Mouse (Mus musculus) heart, adult 2 months (tissue): ENCODE data around the gene Cldn16. TPM values are rescaled to one million over a fixed set of nuclear protein-coding genes. Genes with fewer than 3 reads are reported as not detected.
"Not testable (repeated sequence)": the region's sequence is repeated elsewhere in the genome, so short reads cannot be mapped to it uniquely, and the experiment has no call there.

Experiments
- DNase-seq, 2 experiments: peaks; one replicate each; pipeline ENCODE4 v3.0.0; 2021
- H3K27ac ChIP-seq: fragments of 200-600 bp; 2 replicates; pipeline ENCODE4 v1.8.1; 2022
- H3K27me3 ChIP-seq: fragments of 200-500 bp; 2 replicates; pipeline ENCODE4 v1.6.1; 2012; ENCODE audit warnings: mild to moderate bottlenecking, low read length, inconsistent platforms, mixed read lengths; ENCODE audit not compliant: control insufficient read depth, insufficient read depth
- H3K36me3 ChIP-seq: fragments of 200-500 bp; 2 replicates; pipeline ENCODE4 v1.6.1; 2012; ENCODE audit warnings: low read length, inconsistent platforms; ENCODE audit not compliant: control insufficient read depth, insufficient read depth
- H3K4me1 ChIP-seq: fragments of 200-500 bp; 2 replicates; pipeline ENCODE4 v1.6.1; 2011; ENCODE audit warnings: low read length; ENCODE audit not compliant: control insufficient read depth, insufficient read depth
- H3K4me3 ChIP-seq: fragments of 200-600 bp; 2 replicates; pipeline ENCODE4 v1.8.1; 2022
- H3K79me2 ChIP-seq: fragments of 200-500 bp; replicated peaks from 2 replicates; pipeline ENCODE4 v1.6.1; 2012; ENCODE audit warnings: mild to moderate bottlenecking, inconsistent platforms, low read length, moderate library complexity, mixed read lengths; ENCODE audit not compliant: control insufficient read depth, insufficient read depth
- H3K9ac ChIP-seq: fragments of 200-500 bp; 2 replicates; pipeline ENCODE4 v1.6.1; 2012; ENCODE audit warnings: low read depth, mild to moderate bottlenecking, control low read depth, inconsistent platforms, low read length, mixed read lengths
- CTCF ChIP-seq: fragments of 200-600 bp; IDR thresholded peaks from 2 replicates; pipeline ENCODE4 v1.8.1; 2022; ENCODE audit warnings: antibody characterized with exemption, mild to moderate bottlenecking, moderate library complexity
- EP300 ChIP-seq: fragments of 200-500 bp; IDR thresholded peaks from 2 replicates; pipeline ENCODE4 v1.6.1; 2011; ENCODE audit warnings: low read depth, low read length, control low read depth; ENCODE audit not compliant: insufficient read depth
- POLR2A ChIP-seq: fragments of 200-500 bp; IDR thresholded peaks from 2 replicates; pipeline ENCODE4 v1.6.1; 2011; ENCODE audit warnings: mild to moderate bottlenecking, low read depth, low read length, control low read depth; ENCODE audit not compliant: insufficient read depth
- WGBS: fragments of 180-500 bp; shearing (Covaris S2); methylation state at CpG from one replicate; pipeline ENCODE4 v1.1.7; 2018; 5-methylcytosine and 5-hydroxymethylcytosine counted together
- intact Hi-C: fragments of 180-260 bp; cut with DNase I; formaldehyde crosslinking; loops from one replicate; pipeline ENCODE4 v1.15.1; 2025
- polyA plus RNA-seq: library from polyadenylated mRNA; depleted of rRNA; stranded (reverse); fragments of >200 nt; gene quantifications from 2 replicates; pipeline ENCODE4 v1.2.3, GENCODE M21; 2012
- total RNA-seq, 2 experiments: library from RNA; stranded (reverse); gene quantifications; 2 replicates each; pipeline ENCODE4 v1.2.3; 2021

The Cldn16 gene
- total and polyA plus RNA-seq, 3 experiments: not detected

GRCm38 (mm10) chr16:26444843-26445242, 18.1 kb upstream of the Cldn16 start:
- no peak for TF ChIP-seq EP300
- no peak for TF ChIP-seq CTCF
- TF ChIP-seq POLR2A: no peak
- no peak overlapping the region for H3K4me3 ChIP-seq
- H3K27me3 ChIP-seq: no peaks in the 10 kb centered on the region
- H3K9ac ChIP-seq: no peak overlapping the region
- H3K79me2 ChIP-seq: no peaks in the 10 kb centered on the region
- H3K27ac ChIP-seq: no peak overlapping the region
- intact Hi-C loops: no loop called here
- no peak for DNase-seq
- H3K36me3 ChIP-seq: no peaks in the 10 kb centered on the region
- no peaks in the 10 kb centered on the region for H3K4me1 ChIP-seq

- Histone ChIP-seq H3K36me3 (no peaks in the 10 kb centered on the region), H3K79me2 (no peaks in the 10 kb centered on the region), H3K4me1 (no peaks in the 10 kb centered on the region), H3K27me3 (no peaks in the 10 kb centered on the region), H3K27ac (no peak overlapping the region), H3K9ac (no peak overlapping the region), H3K4me3 (no peak overlapping the region)
- DNase-seq: peak in 1 of 2 experiments; percentile 6
- intact Hi-C loops: no loop called here
- WGBS: 38% methylated on average over 2 of the region's 2 CpGs
- no peak for TF ChIP-seq EP300
- peak; percentile 25; the same call in 1 of the 2 replicates for TF ChIP-seq CTCF
Measured at GRCm38 (mm10) chr16:26447594-26447993, 15.3 kb upstream of the Cldn16 start.

GRCm38 (mm10) chr16:26454163-26454562, 8.8 kb upstream of the Cldn16 start:
- 42% methylated on average over 3 of the region's 3 CpGs for WGBS
- H3K36me3 ChIP-seq: no peaks in the 10 kb centered on the region
- TF ChIP-seq EP300: no peak

GRCm38 (mm10) chr16:26456182-26456581, 6.8 kb upstream of the Cldn16 start:
- Histone ChIP-seq H3K4me3 (no peak overlapping the region), H3K27me3 (no peaks in the 10 kb centered on the region), H3K27ac (no peak overlapping the region), H3K36me3 (no peaks in the 10 kb centered on the region), H3K4me1 (no peaks in the 10 kb centered on the region), H3K9ac (no peak overlapping the region), H3K79me2 (no peaks in the 10 kb centered on the region)
- TF ChIP-seq POLR2A: no peak
- TF ChIP-seq CTCF: no peak
- no peak for TF ChIP-seq EP300
- intact Hi-C loops: no loop called here
- 69% methylated on average over 2 of the region's 2 CpGs for WGBS
- no peak for DNase-seq

More at GRCm38 (mm10) chr16:26454163-26454562, 8.8 kb upstream of the Cldn16 start:
- DNase-seq: no peak
- intact Hi-C loops: no loop called here
- no peaks in the 10 kb centered on the region for H3K4me1 ChIP-seq
- H3K9ac ChIP-seq: no peak overlapping the region
- H3K27me3 ChIP-seq: no peaks in the 10 kb centered on the region
- H3K4me3 ChIP-seq: no peak overlapping the region
- H3K27ac ChIP-seq: no peak overlapping the region
- no peaks in the 10 kb centered on the region for H3K79me2 ChIP-seq

GRCm38 (mm10) chr16:26466535-26466934, 3.6 kb downstream of the Cldn16 start:
- H3K9ac ChIP-seq: no peak overlapping the region
- H3K27ac ChIP-seq: no peak overlapping the region
- no peak overlapping the region for H3K4me3 ChIP-seq
- DNase-seq: no peak
- H3K36me3 ChIP-seq: no peaks in the 10 kb centered on the region
- H3K79me2 ChIP-seq: no peaks in the 10 kb centered on the region
- no peaks in the 10 kb centered on the region for H3K27me3 ChIP-seq
- 86% methylated on average over 4 of the region's 4 CpGs for whole genome bisulfite sequencing
- no peaks in the 10 kb centered on the region for H3K4me1 ChIP-seq
- intact Hi-C loops: no loop called here
- TF ChIP-seq CTCF (no peak), EP300 (no peak), POLR2A (no peak)

- no peak overlapping the region for H3K9ac ChIP-seq
- H3K79me2 ChIP-seq: no peaks in the 10 kb centered on the region
- H3K27me3 ChIP-seq: no peaks in the 10 kb centered on the region
- 84% methylated on average over 4 of the region's 4 CpGs for WGBS
- no peaks in the 10 kb centered on the region for H3K36me3 ChIP-seq
- no peak overlapping the region for H3K27ac ChIP-seq
- DNase-seq: no peak
- intact Hi-C loops: no loop called here
- H3K4me1 ChIP-seq: no peaks in the 10 kb centered on the region
- TF ChIP-seq EP300 (no peak), CTCF (no peak), POLR2A (no peak)
- no peak overlapping the region for H3K4me3 ChIP-seq
Measured at GRCm38 (mm10) chr16:26471254-26471653, 8.3 kb downstream of the Cldn16 start.

- H3K79me2 ChIP-seq: no peaks in the 10 kb centered on the region
- no peak overlapping the region for H3K27ac ChIP-seq
- intact Hi-C loops: loop anchor here (10.0 kb wide), 1 partner anchor 261 kb away; no protein-coding TSS in a partner anchor
- H3K4me3 ChIP-seq: no peak overlapping the region
- H3K9ac ChIP-seq: no peak overlapping the region
- no peaks in the 10 kb centered on the region for H3K4me1 ChIP-seq
- 8% methylated on average over 2 of the region's 2 CpGs for WGBS
- H3K36me3 ChIP-seq: no peaks in the 10 kb centered on the region
- H3K27me3 ChIP-seq: no peaks in the 10 kb centered on the region
- DNase-seq: no peak
- TF ChIP-seq CTCF (peak; percentile 72), POLR2A (no peak)
Measured at GRCm38 (mm10) chr16:26495721-26496120, 32.8 kb downstream of the Cldn16 start.

- not testable (repeated sequence) for H3K27me3 ChIP-seq, H3K79me2 ChIP-seq, H3K36me3 ChIP-seq, DNase-seq, H3K9ac ChIP-seq, H3K4me3 ChIP-seq, H3K27ac ChIP-seq, H3K4me1 ChIP-seq
- 90% methylated on average over 3 of the region's 3 CpGs for WGBS
- intact Hi-C loops: loop anchor here (10.0 kb wide), 1 partner anchor 265 kb away; no protein-coding TSS in a partner anchor
Measured at GRCm38 (mm10) chr16:26499705-26500104, 36.8 kb downstream of the Cldn16 start.
